Mouse (Mus musculus) megakaryocyte progenitor cell, adult 5-6 weeks (primary cell): ENCODE data around the gene Set. TPM values are rescaled to one million over a fixed set of nuclear protein-coding genes. Genes with fewer than 3 reads are reported as not detected.
A peak's percentile ranks its signal among the peaks of the same experiment; 100 is the strongest.

ENCODE experiments used
- ATAC-seq: replicated peaks from 2 replicates; pipeline ENCODE4 v1.8.0; 2016; ENCODE audit warnings: mild to moderate bottlenecking, moderate TSS enrichment, inconsistent platforms; ENCODE audit not compliant: poor library complexity
- total RNA-seq, 2 experiments: library from RNA; stranded (forward) in 1 of 2; stranded (reverse) in 1 of 2; fragments of 157-497, 149-512 nt in 1 of 2; fragments of 200-1000 nt in 1 of 2; gene quantifications; 2 replicates each; pipeline versions ENCODE4 v1.2.3 to v1.2.4; 2015 to 2017

Gene Set
- total RNA-seq, 2 experiments from 2014 or later = 465 to 1,489 TPM

GRCm38 (mm10) chr2:30087310-30087709 lies 30.1 kb downstream of the Set start:
- no peak for ATAC-seq

GRCm38 (mm10) chr2:30091521-30091920 lies 34.3 kb downstream of the Set start:
- ATAC-seq = no peak

- ATAC-seq = no peak
These were observed 35.2 kb downstream of the Set start for GRCm38 (mm10) chr2:30092280-30092918.

DNA sequence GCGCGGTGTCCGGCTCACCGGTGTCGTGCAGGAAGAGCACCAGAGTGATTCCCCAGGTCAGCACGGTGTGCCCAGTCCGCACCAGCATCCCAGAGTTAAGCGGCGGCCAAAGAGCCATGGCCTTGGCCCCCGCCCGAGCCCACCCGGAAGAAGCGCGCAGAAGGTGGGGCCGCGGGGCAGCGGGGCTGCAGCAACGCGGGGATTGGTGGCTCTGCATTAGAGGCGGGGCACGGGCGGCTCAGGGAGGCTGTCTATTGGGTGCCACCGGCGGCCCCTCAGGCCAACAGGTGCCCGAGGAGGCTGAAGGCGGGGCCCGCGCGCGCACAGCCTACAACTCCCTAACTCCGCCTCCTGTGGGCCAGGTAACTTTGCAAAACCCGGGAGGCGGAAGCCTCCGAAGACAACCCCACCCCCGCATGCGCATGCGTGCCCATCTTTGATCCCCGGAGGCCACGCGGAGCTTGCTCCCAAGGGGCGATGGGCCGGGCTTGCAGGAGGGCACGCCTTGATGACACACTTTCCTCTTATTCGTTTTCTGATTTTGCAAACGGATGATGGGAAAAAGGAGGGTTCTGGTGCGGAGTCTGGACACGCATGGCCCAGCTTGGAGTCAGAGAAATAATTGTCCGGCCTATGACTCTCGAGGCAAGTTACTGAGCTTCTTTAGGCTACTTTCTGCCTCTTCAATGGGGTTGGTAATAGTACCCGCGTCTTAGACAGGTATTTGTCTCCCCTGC lies 36.5 kb downstream of the Set start, which contains the start of gene Zdhhc12:
Zdhhc12 (minus strand) TSS at position 178 of the 737 bp plus-strand sequence.
- ATAC-seq = peak; percentile 94

DNA sequence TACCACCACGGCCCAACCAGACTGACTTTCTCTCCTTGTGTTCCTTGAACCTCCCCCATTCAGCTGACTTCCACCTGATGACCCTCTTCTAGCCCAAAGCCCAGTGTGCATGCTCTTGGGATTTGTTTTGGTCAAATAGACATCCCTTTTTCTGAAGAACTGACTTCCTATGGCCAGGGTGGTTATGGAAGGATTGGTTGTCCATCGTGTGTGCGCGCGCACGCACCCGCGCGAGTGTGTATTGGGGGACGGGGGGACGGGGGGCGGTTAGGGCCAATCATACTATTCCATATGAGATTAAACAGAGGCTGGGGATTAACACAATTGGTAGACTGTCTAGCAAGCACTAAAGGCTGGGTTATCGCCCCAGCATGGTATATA lies 37.0 kb downstream of the Set start:
- ATAC-seq = no peak

DNA sequence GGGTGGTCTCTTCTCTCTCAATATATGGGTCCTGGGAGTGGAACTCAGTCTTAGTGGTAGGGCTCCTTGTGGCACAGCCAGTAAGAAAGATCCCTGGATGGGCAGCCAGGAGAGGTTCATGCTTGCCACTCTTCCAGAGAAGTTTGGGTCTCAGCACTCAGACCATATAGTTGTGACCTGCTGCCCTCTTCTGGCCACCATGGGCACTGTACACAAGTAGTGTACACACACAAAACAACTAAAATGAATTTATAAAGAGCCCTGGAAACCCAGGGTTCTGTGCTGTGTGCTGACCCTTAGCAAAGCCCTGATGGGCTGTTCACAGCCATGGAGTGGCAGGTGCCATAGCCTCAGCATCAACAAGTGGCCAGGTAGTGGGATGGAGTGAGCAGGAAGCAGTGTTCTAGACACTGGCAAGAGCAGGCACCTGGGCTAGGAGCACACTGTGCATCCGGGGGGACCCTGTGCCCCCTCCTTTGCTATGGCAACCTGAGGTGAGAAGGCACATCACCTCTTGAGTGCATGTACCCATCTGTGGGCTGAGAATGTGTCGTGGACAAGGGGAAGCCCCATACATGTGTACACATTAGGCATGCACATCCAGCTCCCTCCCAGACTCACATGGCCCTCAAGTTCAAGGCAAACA lies 38.8 kb downstream of the Set start:
- peak; percentile 38 for ATAC-seq

- ATAC-seq = no peak; the same call in 1 of the 2 replicates
These were observed 43.0 kb downstream of the Set start for GRCm38 (mm10) chr2:30100214-30100613.

DNA sequence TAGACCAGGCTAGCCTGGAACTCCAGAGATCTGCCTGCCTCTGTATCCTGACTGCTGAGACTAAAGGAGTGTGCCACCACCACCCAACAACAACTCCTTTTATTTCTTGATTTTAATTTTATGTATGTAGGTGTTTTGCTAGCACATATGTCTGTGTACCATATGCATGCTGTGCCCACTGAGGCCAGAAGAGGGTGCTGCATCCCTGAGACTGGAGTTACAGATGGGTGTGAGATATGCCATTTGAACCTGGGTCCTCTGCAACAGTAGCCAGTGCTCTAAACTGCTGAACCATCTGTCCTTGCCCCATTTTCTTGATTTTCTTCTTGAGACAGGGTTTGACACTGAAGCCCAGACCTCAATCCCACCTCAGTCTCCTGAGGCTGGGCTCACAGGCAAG lies 49.2 kb downstream of the Set start:
- ATAC-seq = peak; percentile 93

DNA sequence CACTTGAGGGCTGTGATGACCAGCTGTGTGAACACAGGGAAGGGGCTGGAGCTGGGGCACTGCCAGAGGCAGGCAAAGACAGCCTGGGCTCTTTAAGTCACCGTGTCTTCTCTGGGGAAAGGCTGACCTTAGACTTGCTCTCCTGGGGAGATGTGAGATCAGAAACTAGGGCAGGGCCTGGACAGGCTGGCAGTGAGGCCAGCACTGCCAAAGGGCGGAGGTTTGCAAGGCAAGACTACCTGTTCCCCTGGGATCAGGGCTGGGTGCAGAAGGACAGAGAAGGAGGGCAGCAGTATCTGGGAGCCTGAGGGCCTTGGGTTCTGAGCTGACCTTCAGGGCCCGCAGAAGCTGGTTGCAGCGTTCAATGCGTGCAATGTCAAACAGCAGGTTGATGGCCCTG lies 50.5 kb downstream of the Set start:
- ATAC-seq = no peak

DNA sequence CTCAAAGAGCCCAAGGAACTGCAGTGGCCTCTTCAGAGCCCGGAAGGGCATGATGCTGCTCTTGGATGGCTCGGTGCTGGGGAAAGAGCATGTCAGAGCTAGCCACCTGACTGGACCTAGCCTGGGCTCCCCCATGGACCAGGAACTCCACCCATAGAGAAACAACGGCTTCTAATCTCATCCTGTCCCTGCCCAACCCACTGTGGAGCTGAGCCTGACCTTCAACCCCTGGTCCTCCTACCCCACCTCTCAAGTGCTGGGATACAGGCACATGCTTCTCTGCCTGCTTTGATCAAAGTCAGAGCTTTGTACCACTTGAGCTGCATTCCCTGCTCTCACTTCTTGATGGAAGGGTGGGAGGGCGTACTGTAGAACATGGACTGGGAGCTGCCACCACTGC lies 51.1 kb downstream of the Set start:
- no peak for ATAC-seq

DNA sequence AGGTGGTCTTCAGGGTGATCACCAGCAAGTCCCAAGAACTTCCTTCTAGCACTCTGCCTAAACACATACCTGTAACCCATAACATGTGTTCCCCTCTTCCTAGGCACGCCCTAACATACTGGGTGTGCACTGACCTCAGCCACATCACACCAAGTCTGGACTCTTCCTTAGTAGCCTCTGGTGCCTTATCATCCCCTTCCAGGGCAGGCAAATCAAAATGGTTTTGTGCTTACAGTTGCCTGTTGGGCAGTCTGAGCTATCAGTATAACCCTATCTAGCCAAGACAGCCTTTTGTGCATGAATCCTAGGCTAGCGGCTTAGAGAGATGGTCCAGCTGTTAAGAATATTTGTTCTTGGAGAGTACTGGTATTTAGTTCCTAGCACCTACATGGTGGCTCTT lies 54.3 kb downstream of the Set start:
- ATAC-seq = peak; percentile 76

DNA sequence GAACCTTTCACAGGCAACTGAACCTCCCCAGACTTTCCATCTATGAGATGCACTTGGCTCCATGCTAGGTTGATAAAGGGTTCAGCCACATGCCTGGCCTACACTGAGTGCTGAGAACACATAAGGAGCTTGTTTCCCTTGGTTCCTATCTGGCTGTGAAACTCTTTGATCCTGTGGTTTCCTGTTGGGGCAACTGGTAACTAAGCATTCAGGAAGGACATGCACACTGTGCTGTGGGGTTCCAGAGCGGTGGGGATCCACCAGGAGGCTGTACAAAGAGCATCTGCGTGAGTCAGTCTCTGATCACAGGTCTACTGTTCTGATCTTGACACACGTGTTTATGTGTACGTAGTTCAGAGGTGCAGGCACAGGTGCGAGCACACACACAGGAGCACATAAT lies 55.4 kb downstream of the Set start:
- ATAC-seq = peak; percentile 56

DNA sequence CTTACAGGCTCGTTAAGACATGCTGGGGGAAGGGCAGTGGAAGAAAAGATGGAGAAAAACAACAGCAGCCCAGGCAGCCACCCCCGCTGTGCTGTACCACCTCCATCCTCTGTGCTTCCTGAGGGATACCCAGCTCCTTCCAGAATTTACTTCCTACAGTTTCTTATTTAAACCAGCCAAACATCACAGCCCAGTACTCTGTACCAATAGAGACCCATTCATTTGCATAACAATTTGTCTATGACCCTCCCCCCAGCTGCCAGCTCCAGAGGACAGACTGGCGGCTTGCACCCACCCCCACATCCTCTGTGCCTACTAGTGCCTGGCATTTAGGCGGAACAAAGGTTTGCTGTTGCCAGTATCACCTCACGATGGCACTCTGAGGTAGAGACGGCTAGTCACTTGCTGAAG lies 62.5 kb downstream of the Set start:
- no peak for ATAC-seq

GRCm38 (mm10) chr2:30120269-30120668 lies 63.1 kb downstream of the Set start:
- ATAC-seq = no peak

Other genes with a start within 250 kb of the Set start
- 12.7 and 13.7 TPM in 2 replicates for gene Urm1, start 237.3 kb upstream of the Set start, total RNA-seq (2015)
- 15.8 and 20.5 TPM in 2 replicates for gene Urm1, start 237.3 kb upstream of the Set start, total RNA-seq (2017)
- gene Cercam, start 188.2 kb upstream of the Set start, total RNA-seq (2015) = 13.0 and 13.9 TPM in 2 replicates
- 7.7 and 10.8 TPM in 2 replicates for gene Cercam, start 188.2 kb upstream of the Set start, total RNA-seq (2017)
- 34.4 and 47.6 TPM in 2 replicates for gene Odf2, start 168.2 kb upstream of the Set start, total RNA-seq (2015)
- gene Odf2, start 168.2 kb upstream of the Set start, total RNA-seq (2017) = 81.5 and 107 TPM in 2 replicates
- 24.7 and 29.2 TPM in 2 replicates for gene Gle1, start 122.0 kb upstream of the Set start, total RNA-seq (2015)
- gene Gle1, start 122.0 kb upstream of the Set start, total RNA-seq (2017) = 58.0 and 92.2 TPM in 2 replicates
- 45.3 and 52.5 TPM in 2 replicates for gene Sptan1, start 91.8 kb upstream of the Set start, total RNA-seq (2015)
- gene Sptan1, start 91.8 kb upstream of the Set start, total RNA-seq (2017) = 90.5 and 106 TPM in 2 replicates
- 9.5 and 18.5 TPM in 2 replicates for gene Wdr34, start 8.5 kb upstream of the Set start, total RNA-seq (2015)
- gene Wdr34, start 8.5 kb upstream of the Set start, total RNA-seq (2017) = 9.4 and 10.3 TPM in 2 replicates
- gene Pkn3, start 20.3 kb downstream of the Set start, total RNA-seq (2015) = 3.1 and 3.6 TPM in 2 replicates
- gene Pkn3, start 20.3 kb downstream of the Set start, total RNA-seq (2017) = 7.9 and 10.2 TPM in 2 replicates
- 17.4 and 18.2 TPM in 2 replicates for gene Zdhhc12, start 36.3 kb downstream of the Set start, total RNA-seq (2015)
- gene Zdhhc12, start 36.3 kb downstream of the Set start, total RNA-seq (2017) = 10.7 and 13.3 TPM in 2 replicates
- gene Zer1, start 67.2 kb downstream of the Set start, total RNA-seq (2015) = 8.8 and 9.4 TPM in 2 replicates
- gene Zer1, start 67.2 kb downstream of the Set start, total RNA-seq (2017) = 6.9 and 7.9 TPM in 2 replicates
- gene Tbc1d13, start 76.4 kb downstream of the Set start, total RNA-seq (2015) = 28.8 and 29.0 TPM in 2 replicates
- 47.2 and 65.0 TPM in 2 replicates for gene Tbc1d13, start 76.4 kb downstream of the Set start, total RNA-seq (2017)
- 10.2 and 12.7 TPM in 2 replicates for gene Endog, start 114.1 kb downstream of the Set start, total RNA-seq (2015)
- gene Endog, start 114.1 kb downstream of the Set start, total RNA-seq (2017) = 4.0 and 11.6 TPM in 2 replicates
- gene Spout1, start 121.1 kb downstream of the Set start, total RNA-seq (2015) = 21.5 and 28.3 TPM in 2 replicates
- gene Spout1, start 121.1 kb downstream of the Set start, total RNA-seq (2017) = 40.1 and 44.2 TPM in 2 replicates
- 3.0 and 5.5 TPM in 2 replicates for gene Kyat1, start 148.5 kb downstream of the Set start, total RNA-seq (2015)
- gene Kyat1, start 148.5 kb downstream of the Set start, total RNA-seq (2017) = 7.0 and 8.5 TPM in 2 replicates
- gene Lrrc8a, start 180.3 kb downstream of the Set start, total RNA-seq (2015) = 11.7 and 11.9 TPM in 2 replicates
- 7.0 and 7.4 TPM in 2 replicates for gene Lrrc8a, start 180.3 kb downstream of the Set start, total RNA-seq (2017)
- gene Gm28035, start 183.2 kb downstream of the Set start, total RNA-seq (2015) = not detected in 2 replicates
- gene Gm28035, start 183.2 kb downstream of the Set start, total RNA-seq (2017) = 0.07 TPM in 1 of 2 replicates, not detected in the other
- gene Phyhd1, start 208.8 kb downstream of the Set start, total RNA-seq (2015) = 0.35 and 0.64 TPM in 2 replicates
- 0.88 and 2.8 TPM in 2 replicates for gene Phyhd1, start 208.8 kb downstream of the Set start, total RNA-seq (2017)
- gene Gm28038, start 223.7 kb downstream of the Set start, total RNA-seq (2015) = not detected in 2 replicates
- not detected in 2 replicates for gene Gm28038, start 223.7 kb downstream of the Set start, total RNA-seq (2017)
- 5.9 TPM in 2 replicates for gene Dolk, start 229.0 kb downstream of the Set start, total RNA-seq (2015)
- 9.3 and 14.1 TPM in 2 replicates for gene Dolk, start 229.0 kb downstream of the Set start, total RNA-seq (2017)
- gene Nup188, start 229.0 kb downstream of the Set start, total RNA-seq (2015) = 34.3 and 35.8 TPM in 2 replicates
- gene Nup188, start 229.0 kb downstream of the Set start, total RNA-seq (2017) = 21.6 and 21.7 TPM in 2 replicates